Mouse (Mus musculus) kidney, postnatal 14 days (tissue): Measurements from ENCODE around the gene Snw1.

Experiments
- DNase-seq: peaks from one replicate; pipeline ENCODE4 v3.0.0; 2022; ENCODE audit warnings: mixed read lengths

The Snw1 gene

DNA sequence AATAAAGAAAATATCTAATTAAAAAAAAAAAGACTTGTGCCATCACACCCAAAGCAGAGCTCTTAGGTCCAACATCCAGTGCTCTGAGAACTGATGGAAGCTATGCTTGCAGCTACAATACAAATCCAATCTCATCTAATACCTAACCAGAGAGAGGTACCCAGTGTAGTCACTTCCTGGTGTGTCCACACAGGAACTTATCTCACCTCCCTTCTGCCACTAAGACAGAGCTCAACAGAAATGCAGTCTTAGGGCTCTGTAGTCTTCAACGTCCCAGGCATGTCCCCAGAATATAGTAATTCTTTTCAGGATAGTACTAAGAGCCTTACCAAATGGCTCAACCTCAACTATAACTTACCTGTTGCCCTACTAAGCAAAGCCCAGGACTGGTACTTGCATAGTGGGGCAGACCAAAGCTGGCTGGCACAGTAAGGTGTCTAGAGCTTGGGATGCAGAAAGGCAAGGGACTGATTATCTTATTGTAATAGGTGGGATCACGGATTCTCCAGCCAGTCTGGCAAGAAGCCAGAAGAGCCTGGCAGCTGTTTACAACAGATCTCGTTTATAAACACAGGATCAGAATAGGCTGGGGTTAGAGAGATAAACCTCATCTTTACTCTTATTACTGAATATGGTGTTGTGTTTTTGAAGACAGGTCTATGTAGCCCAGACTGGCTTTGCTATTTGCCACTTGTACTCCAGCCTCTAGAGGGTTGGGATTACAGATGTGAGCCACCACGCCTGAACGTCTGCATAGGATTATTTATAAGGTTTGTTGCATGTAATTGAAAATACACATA is 50.2 kb downstream of the Snw1 start:
- no peak for DNase-seq

DNA sequence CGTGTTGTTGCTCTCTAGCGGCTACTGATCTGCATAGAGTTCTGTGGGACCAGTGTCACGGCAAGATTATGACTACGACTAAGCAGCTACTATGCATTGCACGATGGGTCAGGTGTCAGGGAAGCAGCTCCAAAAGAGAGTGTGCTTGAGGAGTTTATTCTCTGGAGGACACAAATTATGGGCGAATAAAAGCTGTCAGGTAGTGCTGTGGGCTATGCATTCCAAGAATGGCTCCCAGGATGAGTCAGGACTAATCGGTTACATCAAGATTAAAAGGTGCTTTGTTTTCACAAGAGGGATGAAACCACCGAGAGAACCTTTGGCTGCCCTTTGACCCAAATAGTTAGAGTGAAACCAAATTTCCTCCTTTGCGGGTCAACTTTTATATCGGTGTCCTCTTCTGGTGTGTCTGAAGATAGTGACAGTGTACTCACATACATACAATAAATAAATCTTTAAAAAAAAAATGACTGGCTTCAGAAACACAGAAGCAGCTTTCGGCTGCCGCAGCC is 52.0 kb downstream of the Snw1 start:
- no peak for DNase-seq

DNA sequence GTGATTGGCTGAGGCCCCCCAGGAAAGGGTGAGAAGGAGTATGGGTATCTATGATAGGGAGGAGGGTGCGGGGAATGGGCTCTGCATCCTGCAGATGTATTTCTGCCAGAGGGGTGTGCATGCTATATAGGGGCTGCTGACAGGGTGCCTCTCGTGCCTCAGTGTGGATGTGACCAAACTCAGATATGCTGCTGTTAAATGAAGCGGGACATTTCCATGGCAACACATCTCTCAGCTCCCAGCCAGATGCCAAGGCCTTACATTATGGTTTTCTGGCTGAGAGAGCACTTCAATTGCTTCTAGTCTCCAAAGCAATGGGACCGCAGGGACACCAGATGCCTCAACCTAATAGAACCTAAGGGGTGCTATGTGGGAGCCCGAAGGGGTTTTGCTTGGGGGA is 53.2 kb downstream of the Snw1 start:
- DNase-seq = no peak

DNA sequence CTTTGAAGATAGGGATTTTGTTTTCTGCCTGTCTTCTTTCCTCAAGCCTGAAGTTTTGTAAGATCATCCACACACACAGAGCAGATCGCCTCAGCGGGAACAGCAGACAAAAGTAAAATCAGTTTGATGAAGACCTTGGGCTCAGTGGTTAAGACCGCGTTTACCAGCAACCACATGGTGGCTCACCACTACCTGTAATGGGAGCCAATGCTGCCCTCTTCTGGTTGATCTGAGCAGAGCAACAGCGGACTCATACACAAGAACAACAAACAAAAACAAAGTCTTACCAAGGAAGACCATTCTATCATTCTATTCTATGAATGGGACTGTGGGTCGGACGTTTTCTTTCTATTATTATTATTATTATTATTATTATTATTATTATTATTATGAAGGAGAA is 55.4 kb downstream of the Snw1 start:
- DNase-seq = peak; percentile 66

DNA sequence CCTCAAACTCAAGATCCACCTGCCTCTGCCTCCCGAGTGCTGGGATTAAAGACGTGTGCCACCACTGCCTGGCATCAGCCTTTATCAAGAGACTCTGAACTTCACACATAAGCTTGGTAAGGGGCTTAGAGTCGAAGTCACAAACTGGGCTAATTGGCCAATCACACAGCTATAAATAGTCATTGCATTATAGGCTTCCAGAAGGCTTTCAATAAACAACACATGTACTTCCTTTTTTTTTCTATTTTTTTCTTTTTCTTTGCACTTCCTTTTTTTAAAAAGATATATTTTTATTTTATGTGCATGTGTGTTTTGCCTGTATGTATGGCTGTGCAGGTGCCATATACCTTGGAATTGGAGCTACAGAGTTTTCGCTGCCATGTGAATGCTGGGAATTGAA is 56.7 kb downstream of the Snw1 start:
- no peak for DNase-seq

DNA sequence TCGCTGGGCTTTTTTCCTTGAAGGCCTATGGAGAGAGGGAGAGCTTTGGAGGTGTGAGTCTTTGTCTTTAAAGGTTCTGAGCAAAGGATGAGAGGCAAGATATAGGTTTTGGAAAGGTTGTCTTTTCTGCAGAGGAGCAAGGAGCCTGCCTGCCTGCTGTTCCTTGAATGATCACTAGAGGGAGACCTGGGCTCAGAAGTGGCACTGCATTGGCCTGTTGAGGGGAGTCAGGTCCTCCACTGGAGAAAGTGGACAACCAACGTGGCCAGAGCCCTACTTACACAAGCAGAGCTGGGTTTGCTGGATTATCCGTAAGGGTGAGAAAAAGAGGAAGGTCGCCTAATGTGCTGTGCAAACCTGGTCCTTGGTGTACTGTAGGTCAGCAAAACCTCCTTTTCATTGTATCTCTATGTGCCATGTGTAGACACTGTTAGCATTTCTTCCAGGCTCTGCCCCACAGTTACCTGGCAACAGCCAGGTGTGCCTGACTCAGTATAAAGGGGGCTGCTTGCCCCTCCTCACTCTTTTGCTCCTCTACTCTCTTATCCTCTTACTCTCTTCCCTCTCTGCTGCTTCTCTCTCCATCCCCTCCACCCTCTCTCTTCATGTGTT is 58.8 kb downstream of the Snw1 start:
- peak; percentile 72 for DNase-seq

DNA sequence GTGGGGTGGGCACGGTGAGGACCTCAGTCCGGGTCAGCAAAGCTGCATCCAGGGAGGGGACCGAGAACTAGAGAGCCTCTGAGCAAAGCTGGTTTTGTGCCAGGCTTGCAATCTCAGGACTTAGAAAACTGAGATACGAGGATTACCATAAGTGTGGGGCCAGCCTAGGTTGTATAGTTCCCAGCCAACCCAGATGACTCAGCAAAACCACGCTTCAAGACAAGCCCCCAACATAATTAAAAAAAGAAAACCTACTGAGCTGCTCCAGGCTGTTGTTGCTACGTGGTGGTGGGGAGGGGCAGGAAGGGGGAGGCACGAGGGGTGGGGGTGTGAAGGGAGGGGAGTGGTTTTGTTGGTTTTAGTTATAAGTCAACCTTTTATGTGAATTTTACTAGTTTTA is 61.1 kb downstream of the Snw1 start:
- no peak for DNase-seq

DNA sequence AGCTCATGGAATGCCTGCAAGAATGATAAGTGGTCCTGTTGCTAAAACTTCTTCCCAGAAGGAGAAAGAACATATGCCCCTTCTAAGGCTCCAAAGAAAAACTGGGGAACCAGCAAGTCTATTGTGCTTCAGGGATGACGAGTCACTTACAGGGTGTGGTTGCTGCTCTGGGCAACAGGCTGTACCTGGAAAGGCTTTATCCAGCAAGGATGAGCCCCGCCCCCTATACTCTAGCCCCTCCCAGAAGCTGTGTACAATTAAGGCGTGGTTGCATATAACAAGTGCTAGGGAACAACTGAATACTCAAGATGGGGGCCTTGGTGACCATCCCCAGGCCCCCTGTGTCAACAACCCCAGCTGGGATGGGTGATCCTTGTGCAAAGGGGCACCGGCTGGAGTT is 63.0 kb downstream of the Snw1 start:
- no peak for DNase-seq

DNA sequence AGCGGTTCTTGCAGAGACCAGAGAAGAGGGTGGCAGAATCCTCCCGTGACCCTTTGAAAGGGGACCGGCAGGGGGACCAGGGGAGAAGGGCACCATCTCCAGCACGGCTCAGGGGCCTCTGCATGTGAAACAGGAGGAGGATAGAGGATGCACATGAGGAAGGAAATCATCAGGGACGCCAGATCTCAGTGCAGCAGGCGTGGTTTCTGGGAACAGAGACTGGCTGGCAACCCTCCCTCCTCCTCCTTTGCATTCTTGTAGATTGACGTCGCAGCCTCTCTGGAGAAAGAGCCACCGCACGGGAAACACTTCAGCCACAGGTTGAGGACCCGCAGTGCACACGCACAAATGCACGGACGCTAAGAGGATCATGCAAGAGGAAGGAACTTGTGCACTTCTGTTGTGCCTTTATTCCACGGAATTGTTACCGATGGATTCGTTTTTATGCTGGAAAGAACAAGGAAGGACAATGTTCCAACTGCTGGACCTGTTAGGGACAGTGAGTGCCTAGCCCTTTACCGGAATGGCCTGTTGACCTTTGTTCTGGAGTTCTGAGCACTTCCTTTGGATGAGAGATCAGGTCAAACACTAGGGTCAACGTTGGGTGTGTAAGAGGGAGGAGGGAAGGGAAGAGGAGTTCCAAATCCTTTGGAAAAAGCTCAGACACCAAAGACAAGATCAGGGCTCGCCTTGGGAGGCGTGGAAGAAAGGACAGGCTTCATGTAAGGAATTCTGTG is 64.0 kb downstream of the Snw1 start:
- peak; percentile 55 for DNase-seq

DNA sequence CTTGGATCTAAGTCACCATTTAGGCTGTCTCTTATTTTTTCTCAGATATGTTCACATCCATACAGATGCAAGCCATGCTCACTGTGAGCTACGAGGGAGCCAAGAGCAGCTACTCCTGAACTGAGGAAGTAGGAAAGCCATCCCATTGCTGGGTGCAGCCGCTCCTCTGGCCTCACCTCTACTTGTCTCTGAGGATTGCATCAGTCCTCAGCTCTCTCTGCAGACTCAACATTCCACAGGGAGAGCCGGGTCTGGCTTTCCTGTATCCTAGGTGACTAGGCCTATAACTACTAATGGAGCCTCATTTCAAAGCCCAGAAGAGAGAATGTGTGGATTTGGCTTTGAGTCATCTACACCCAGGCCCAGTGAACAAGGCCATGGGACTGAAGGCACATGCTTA is 66.4 kb downstream of the Snw1 start:
- no peak for DNase-seq

DNA sequence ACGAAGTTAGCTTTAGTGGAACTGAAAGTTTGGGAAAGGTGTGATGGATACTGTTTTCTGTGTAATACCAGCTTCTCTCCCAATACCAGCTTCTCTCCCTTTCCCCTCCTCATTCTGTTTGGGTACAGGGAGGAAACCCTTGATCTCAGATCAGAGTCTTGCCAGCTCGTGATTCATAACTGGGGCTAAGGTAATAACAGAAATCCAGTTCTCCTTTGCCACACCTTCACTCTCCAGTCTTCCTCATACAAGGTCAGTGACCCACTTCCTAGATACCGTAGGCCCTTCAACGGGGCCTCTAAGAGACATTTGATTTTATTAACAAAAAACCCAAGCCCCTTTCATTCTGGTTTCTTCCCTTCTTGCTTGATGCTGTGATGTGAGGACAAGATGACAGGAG is 66.9 kb downstream of the Snw1 start:
- no peak for DNase-seq

DNA sequence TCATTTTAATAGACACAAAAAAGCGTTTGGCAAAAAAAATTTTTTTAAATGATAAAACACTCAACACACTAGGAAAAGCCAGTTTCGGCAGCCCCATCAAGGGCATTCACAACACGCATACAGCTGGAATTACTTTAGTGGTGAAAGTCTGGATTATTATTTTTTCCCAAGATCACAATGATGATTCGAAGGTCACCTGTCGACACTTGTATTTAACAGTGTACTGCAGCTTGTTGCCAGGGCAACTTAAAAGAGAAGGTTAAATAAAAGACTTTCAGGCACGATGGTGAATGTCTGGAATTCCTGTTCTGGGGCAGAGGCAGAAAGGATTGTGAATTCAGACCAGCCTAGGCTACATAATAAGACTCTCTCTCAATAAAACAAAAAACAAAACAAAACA is 70.2 kb downstream of the Snw1 start:
- DNase-seq = no peak

DNA sequence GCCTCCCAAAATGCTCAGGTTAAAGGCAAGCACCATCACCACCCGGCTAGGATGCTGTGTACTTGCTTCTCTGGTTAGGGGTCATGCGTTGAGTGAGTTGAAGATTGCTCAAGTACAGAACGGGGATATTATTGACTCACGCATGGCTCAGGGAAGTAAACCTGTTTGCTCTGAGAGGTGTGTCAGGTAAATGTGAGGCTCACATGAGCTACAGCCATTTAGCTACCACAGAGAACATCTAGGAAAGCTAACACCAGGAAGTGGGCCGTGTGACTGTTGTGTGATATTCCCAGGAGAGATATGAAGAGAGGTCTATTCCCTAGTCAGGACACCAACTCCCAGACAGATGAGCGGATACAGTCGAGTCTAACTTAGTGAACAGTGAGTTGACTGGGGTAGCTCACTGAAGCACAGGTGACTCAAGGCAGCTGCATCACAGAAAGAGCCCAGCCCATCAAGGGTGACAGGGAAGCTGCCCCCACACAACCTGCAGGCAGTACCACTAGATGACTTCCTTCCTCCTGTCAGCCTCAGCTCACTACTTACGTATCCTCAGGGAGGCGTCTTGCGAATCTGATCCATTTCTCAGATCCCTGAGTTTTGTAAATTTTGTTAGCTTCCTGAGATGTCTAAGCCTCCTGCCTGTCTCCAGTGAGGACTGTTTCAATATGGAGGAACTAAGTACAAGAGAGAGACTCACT is 72.8 kb downstream of the Snw1 start:
- no peak for DNase-seq
